Mouse (Mus musculus): ENCODE measurements around the gene Tmigd3.

Gene Tmigd3

GRCm38 (mm10) chr3:105900716-105901115 lies 30.0 kb downstream of the Tmigd3 start:
- Histone ChIP-seq H3K9me3 (ENCODE audit: low read length) (no peaks in the 10 kb centered on the region), H3K36me3 (ENCODE audit: insufficient read depth, low read length) (no peaks in the 10 kb centered on the region), H3K4me3 (replicated peaks; ENCODE audit: low read length) (no peak overlapping the region), H3K27me3 (ENCODE audit: insufficient read depth, low read length) (peaks cover 15% of the 10 kb centered on the region), H3K4me1 (replicated peaks; ENCODE audit: low read depth, low read length) (no peaks in the 10 kb centered on the region)
- no peak for TF ChIP-seq NANOG (IDR thresholded peaks at IDR 0.05; ENCODE audit: borderline replicate concordance, low read length)
- no peak for TF ChIP-seq CTCF (conservative IDR thresholded peaks at IDR 0.05; ENCODE audit: low read length)
- no peak for TF ChIP-seq POU5F1 (IDR thresholded peaks at IDR 0.05; ENCODE audit: borderline replicate concordance, low read length)

GRCm38 (mm10) chr3:105901468-105901867 lies 30.8 kb downstream of the Tmigd3 start:
- TF ChIP-seq POU5F1 (IDR thresholded peaks at IDR 0.05; ENCODE audit: borderline replicate concordance, low read length), result no peak
- no peak for TF ChIP-seq NANOG (IDR thresholded peaks at IDR 0.05; ENCODE audit: borderline replicate concordance, low read length)
- no peak for TF ChIP-seq CTCF (conservative IDR thresholded peaks at IDR 0.05; ENCODE audit: low read length)
- Histone ChIP-seq H3K9me3 (ENCODE audit: low read length) (no peaks in the 10 kb centered on the region), H3K4me3 (replicated peaks; ENCODE audit: low read length) (no peak overlapping the region), H3K27me3 (ENCODE audit: insufficient read depth, low read length) (peaks cover 15% of the 10 kb centered on the region), H3K36me3 (ENCODE audit: insufficient read depth, low read length) (no peaks in the 10 kb centered on the region), H3K4me1 (replicated peaks; ENCODE audit: low read depth, low read length) (no peaks in the 10 kb centered on the region)

- TF ChIP-seq CTCF (conservative IDR thresholded peaks at IDR 0.05; ENCODE audit: low read length), result no peak
- no peak for TF ChIP-seq POU5F1 (IDR thresholded peaks at IDR 0.05; ENCODE audit: borderline replicate concordance, low read length)
- TF ChIP-seq NANOG (IDR thresholded peaks at IDR 0.05; ENCODE audit: borderline replicate concordance, low read length), result no peak
- Histone ChIP-seq H3K36me3 (ENCODE audit: insufficient read depth, low read length) (no peaks in the 10 kb centered on the region), H3K4me1 (replicated peaks; ENCODE audit: low read depth, low read length) (no peaks in the 10 kb centered on the region), H3K4me3 (replicated peaks; ENCODE audit: low read length) (no peak overlapping the region), H3K27me3 (ENCODE audit: insufficient read depth, low read length) (peaks cover 9% of the 10 kb centered on the region), H3K9me3 (ENCODE audit: low read length) (no peaks in the 10 kb centered on the region)
These were observed 33.5 kb downstream of the Tmigd3 start for GRCm38 (mm10) chr3:105904213-105904612.

- Histone ChIP-seq H3K4me3 (replicated peaks; ENCODE audit: low read length) (no peak overlapping the region), H3K9me3 (ENCODE audit: low read length) (no peaks in the 10 kb centered on the region), H3K36me3 (ENCODE audit: insufficient read depth, low read length) (no peaks in the 10 kb centered on the region), H3K27me3 (ENCODE audit: insufficient read depth, low read length) (0 out of 2 replicates have a peak, but pooled peaks cover 5% of the 10 kb centered on the region), H3K4me1 (replicated peaks; ENCODE audit: low read depth, low read length) (no peaks in the 10 kb centered on the region)
- TF ChIP-seq NANOG (IDR thresholded peaks at IDR 0.05; ENCODE audit: borderline replicate concordance, low read length) (no peak), CTCF (conservative IDR thresholded peaks at IDR 0.05; ENCODE audit: low read length) (no peak), POU5F1 (IDR thresholded peaks at IDR 0.05; ENCODE audit: borderline replicate concordance, low read length) (no peak)
These were observed 34.0 kb downstream of the Tmigd3 start for GRCm38 (mm10) chr3:105904721-105905120.

GRCm38 (mm10) chr3:105907956-105908655 lies 37.4 kb downstream of the Tmigd3 start:
- H3K4me1 ChIP-seq (replicated peaks; ENCODE audit: low read depth, low read length), result no peaks in the 10 kb centered on the region
- no peak overlapping the region for H3K4me3 ChIP-seq (replicated peaks; ENCODE audit: low read length)
- no peaks in the 10 kb centered on the region for H3K36me3 ChIP-seq (ENCODE audit: insufficient read depth, low read length)
- no peaks in the 10 kb centered on the region for H3K9me3 ChIP-seq (ENCODE audit: low read length)
- no peak for TF ChIP-seq POU5F1 (IDR thresholded peaks at IDR 0.05; ENCODE audit: borderline replicate concordance, low read length)
- no peak for TF ChIP-seq NANOG (IDR thresholded peaks at IDR 0.05; ENCODE audit: borderline replicate concordance, low read length)
- no peak for TF ChIP-seq CTCF (conservative IDR thresholded peaks at IDR 0.05; ENCODE audit: low read length)
- no peaks in the 10 kb centered on the region; the same call in 1 of the 2 replicates for H3K27me3 ChIP-seq (ENCODE audit: insufficient read depth, low read length)

GRCm38 (mm10) chr3:105908976-105909375 lies 38.3 kb downstream of the Tmigd3 start:
- Histone ChIP-seq H3K4me3 (replicated peaks; ENCODE audit: low read length) (no peak overlapping the region), H3K36me3 (ENCODE audit: insufficient read depth, low read length) (no peaks in the 10 kb centered on the region), H3K27me3 (ENCODE audit: insufficient read depth, low read length) (peaks cover 8% of the 10 kb centered on the region; the same call in 1 of the 2 replicates), H3K9me3 (ENCODE audit: low read length) (no peaks in the 10 kb centered on the region), H3K4me1 (replicated peaks; ENCODE audit: low read depth, low read length) (no peaks in the 10 kb centered on the region)
- TF ChIP-seq NANOG (IDR thresholded peaks at IDR 0.05; ENCODE audit: borderline replicate concordance, low read length) (no peak), POU5F1 (IDR thresholded peaks at IDR 0.05; ENCODE audit: borderline replicate concordance, low read length) (no peak), CTCF (conservative IDR thresholded peaks at IDR 0.05; ENCODE audit: low read length) (no peak)

GRCm38 (mm10) chr3:105910519-105911190 lies 40.0 kb downstream of the Tmigd3 start:
- Histone ChIP-seq H3K9me3 (ENCODE audit: low read length) (no peaks in the 10 kb centered on the region), H3K27me3 (ENCODE audit: insufficient read depth, low read length) (peaks cover 9% of the 10 kb centered on the region; the same call in 1 of the 2 replicates), H3K4me1 (replicated peaks; ENCODE audit: low read depth, low read length) (no peaks in the 10 kb centered on the region), H3K36me3 (ENCODE audit: insufficient read depth, low read length) (no peaks in the 10 kb centered on the region), H3K4me3 (replicated peaks; ENCODE audit: low read length) (no peak overlapping the region)
- TF ChIP-seq CTCF (conservative IDR thresholded peaks at IDR 0.05; ENCODE audit: low read length), result no peak
- no peak for TF ChIP-seq NANOG (IDR thresholded peaks at IDR 0.05; ENCODE audit: borderline replicate concordance, low read length)

GRCm38 (mm10) chr3:105912097-105912880 lies 41.6 kb downstream of the Tmigd3 start:
- Histone ChIP-seq H3K9me3 (ENCODE audit: low read length) (no peaks in the 10 kb centered on the region), H3K36me3 (ENCODE audit: insufficient read depth, low read length) (no peaks in the 10 kb centered on the region), H3K27me3 (ENCODE audit: insufficient read depth, low read length) (peaks cover 9% of the 10 kb centered on the region; the same call in 1 of the 2 replicates), H3K4me3 (replicated peaks; ENCODE audit: low read length) (no peak overlapping the region), H3K4me1 (replicated peaks; ENCODE audit: low read depth, low read length) (no peaks in the 10 kb centered on the region)
- TF ChIP-seq POU5F1 (IDR thresholded peaks at IDR 0.05; ENCODE audit: borderline replicate concordance, low read length), result no peak
- no peak for TF ChIP-seq NANOG (IDR thresholded peaks at IDR 0.05; ENCODE audit: borderline replicate concordance, low read length)
- no peak for TF ChIP-seq CTCF (conservative IDR thresholded peaks at IDR 0.05; ENCODE audit: low read length)
